Mouse (Mus musculus) forebrain, postnatal 0 days (tissue): ENCODE data around the gene Cdhr5. TPM values are rescaled to one million over a fixed set of nuclear protein-coding genes. Genes with fewer than 3 reads are reported as not detected.

Source experiments
- ATAC-seq: fragments of 200-750 bp; cut with Nextera tagmentation; 2 replicates; pipeline ENCODE4 v1.8.0; 2017; ENCODE audit warnings: mild to moderate bottlenecking, moderate library complexity
- DNase-seq: peaks from one replicate; pipeline ENCODE4 v3.0.0-alpha.2; 2015
- H3K27ac ChIP-seq: fragments of 300-500 bp; sonication (generic); 2 replicates; pipeline ENCODE4 v1.5.1; 2014; ENCODE audit warnings: low read depth, mild to moderate bottlenecking, antibody characterized with exemption, low read length, moderate library complexity, mixed read lengths
- H3K27me3 ChIP-seq: fragments of 300-500 bp; sonication (generic); 2 replicates; pipeline ENCODE4 v1.6.1; 2014; ENCODE audit warnings: mild to moderate bottlenecking, low read length, mixed read lengths; ENCODE audit not compliant: insufficient read depth
- H3K36me3 ChIP-seq: fragments of 300-500 bp; sonication (generic); 2 replicates; pipeline ENCODE4 v1.6.1; 2014; ENCODE audit warnings: mild to moderate bottlenecking, moderate library complexity; ENCODE audit not compliant: insufficient read depth
- H3K4me1 ChIP-seq: fragments of 300-500 bp; sonication (generic); 2 replicates; pipeline ENCODE4 v1.6.1; 2014; ENCODE audit warnings: antibody characterized with exemption; ENCODE audit not compliant: insufficient read depth
- H3K4me2 ChIP-seq: fragments of 300-500 bp; sonication (generic); 2 replicates; pipeline ENCODE4 v1.6.1; 2014; ENCODE audit warnings: low read depth, mild to moderate bottlenecking, moderate library complexity
- H3K4me3 ChIP-seq: fragments of 300-500 bp; sonication (generic); 2 replicates; pipeline ENCODE4 v1.5.1; 2014; ENCODE audit warnings: low read depth, low read length, mixed read lengths
- H3K9ac ChIP-seq: fragments of 300-500 bp; sonication (generic); 2 replicates; pipeline ENCODE4 v1.6.1; 2014; ENCODE audit warnings: mild to moderate bottlenecking
- H3K9me3 ChIP-seq: fragments of 300-500 bp; sonication (generic); 2 replicates; pipeline ENCODE4 v1.6.1; 2016; ENCODE audit warnings: low read length
- CTCF ChIP-seq: sonication (generic); IDR thresholded peaks from 2 replicates; pipeline ENCODE4 v1.5.1; 2016; ENCODE audit warnings: antibody characterized with exemption, control low read depth, low read depth
- WGBS: fragments of 180-500 bp; shearing (Covaris S2); extraction: QIAGEN DNeasy Blood & Tissue Kit; methylation state at CpG from one replicate; pipeline ENCODE4 v1.1.7; 2014; 5-methylcytosine and 5-hydroxymethylcytosine counted together
- polyA plus RNA-seq: library from polyadenylated mRNA; unstranded; fragments of >200 nt; fragmentation: Nextera tagmentation; extraction: Ambion mirVana; gene quantifications from 2 replicates; pipeline ENCODE4 v1.2.1, GENCODE M21; 2015
- total RNA-seq: library from RNA; depleted of rRNA; stranded (reverse); fragments of >200 nt; gene quantifications from 2 replicates; pipeline ENCODE4 v1.2.3, GENCODE M21; 2014

Cdhr5 gene
- total and polyA plus RNA-seq, 2 experiments from 2014 or later = not detected

GRCm38 (mm10) chr7:141231551-141231950 lies 45.0 kb downstream of the Cdhr5 start:
- Histone ChIP-seq H3K27me3 (no peaks in the 10 kb centered on the region), H3K9me3 (no peaks in the 10 kb centered on the region), H3K9ac (no peak overlapping the region), H3K4me1 (peaks cover 12% of the 10 kb centered on the region), H3K27ac (no peak overlapping the region), H3K36me3 (peaks cover 56% of the 10 kb centered on the region), H3K4me2 (no peak overlapping the region), H3K4me3 (no peak overlapping the region)
- ATAC-seq (no peak), DNase-seq (no peak)
- no peak for TF ChIP-seq CTCF
- 92% methylated on average over 9 of the region's 10 CpGs for WGBS

- H3K4me3 ChIP-seq = no peak overlapping the region
- DNase-seq (no peak), ATAC-seq (no peak)
- H3K27ac ChIP-seq = no peak overlapping the region
- no peak for TF ChIP-seq CTCF
- no peak overlapping the region for H3K4me2 ChIP-seq
- H3K9me3 ChIP-seq = no peaks in the 10 kb centered on the region
- peaks cover 12% of the 10 kb centered on the region for H3K4me1 ChIP-seq
- H3K27me3 ChIP-seq = no peaks in the 10 kb centered on the region
- WGBS = 91% methylated on average over 3 of the region's 3 CpGs
- H3K9ac ChIP-seq = no peak overlapping the region
- H3K36me3 ChIP-seq = peaks cover 53% of the 10 kb centered on the region
Observed at GRCm38 (mm10) chr7:141231111-141231510, 45.5 kb downstream of the Cdhr5 start.

- Histone ChIP-seq H3K9ac (no peak overlapping the region), H3K9me3 (no peaks in the 10 kb centered on the region), H3K4me1 (peaks cover 12% of the 10 kb centered on the region), H3K27me3 (no peaks in the 10 kb centered on the region), H3K4me2 (no peak overlapping the region), H3K36me3 (peaks cover 48% of the 10 kb centered on the region), H3K4me3 (no peak overlapping the region), H3K27ac (no peak overlapping the region)
- WGBS = 92% methylated on average over 4 of the region's 4 CpGs
- DNase-seq (no peak), ATAC-seq (no peak)
- no peak for TF ChIP-seq CTCF
Observed at GRCm38 (mm10) chr7:141230570-141230969, 46.0 kb downstream of the Cdhr5 start.

- Histone ChIP-seq H3K27ac (no peak overlapping the region), H3K27me3 (no peaks in the 10 kb centered on the region), H3K4me2 (peak overlapping the region; percentile 62), H3K36me3 (peaks cover 39% of the 10 kb centered on the region), H3K4me1 (peaks cover 12% of the 10 kb centered on the region), H3K4me3 (peak overlapping the region; percentile 95), H3K9ac (peak overlapping the region; percentile 93), H3K9me3 (no peaks in the 10 kb centered on the region)
- 70% methylated on average over 6 of the region's 6 CpGs for WGBS
- no peak for TF ChIP-seq CTCF
- ATAC-seq = no peak
- no peak for DNase-seq
Observed at GRCm38 (mm10) chr7:141229702-141230101, 46.9 kb downstream of the Cdhr5 start.

DNA sequence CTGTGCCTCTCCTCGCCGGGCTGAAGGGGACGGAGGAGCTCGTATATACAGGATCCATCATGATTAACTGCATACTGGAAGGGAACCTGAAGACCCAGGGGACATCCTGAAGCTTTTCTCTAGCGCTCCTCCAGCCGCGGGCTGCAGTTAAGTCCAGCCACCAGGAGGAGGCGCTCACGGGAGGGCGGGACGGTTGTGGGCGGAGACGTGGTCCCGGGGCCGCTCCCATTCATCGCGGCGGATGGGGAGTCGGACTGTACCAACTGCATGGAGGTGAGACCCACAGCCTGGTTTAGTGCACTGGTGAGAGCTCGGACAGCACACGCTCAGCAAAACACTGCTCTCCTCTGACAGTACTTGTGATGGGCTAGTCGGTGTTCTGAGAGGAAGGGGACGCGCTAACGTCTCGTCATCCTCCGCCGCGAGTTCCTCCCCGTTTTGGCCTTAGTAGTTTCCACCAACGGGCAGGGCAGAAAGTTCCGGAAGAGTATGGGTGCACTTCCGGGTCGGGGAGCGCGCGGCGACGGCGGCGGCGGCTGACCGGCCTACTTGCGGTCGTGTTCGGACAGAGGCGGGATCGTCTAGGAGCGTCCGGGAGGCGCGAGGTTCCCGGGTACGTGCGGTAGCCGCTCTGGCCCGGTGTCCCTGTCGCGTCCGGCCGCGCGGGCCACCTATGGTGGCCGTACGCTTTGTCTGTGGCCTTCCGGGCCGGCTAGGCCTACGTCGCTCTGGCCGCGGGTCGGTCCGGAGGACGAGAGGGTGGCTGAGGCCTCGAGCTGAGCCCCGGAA lies 48.1 kb downstream of the Cdhr5 start, which contains the start of gene Phrf1:
Gene Phrf1, plus strand, starts transcription at position 506 of the 789 bp plus-strand sequence.
- TF ChIP-seq CTCF = peak; percentile 99
- ATAC-seq (peak; percentile 95), DNase-seq (peak; percentile 97)
- Histone ChIP-seq H3K4me2 (peak within 1 kb of the TSS; percentile 62), H3K36me3 (peaks cover 28% of the 10 kb centered on the region), H3K9ac (peak within 1 kb of the TSS; percentile 93), H3K9me3 (no peaks in the 10 kb centered on the region), H3K4me1 (peaks cover 12% of the 10 kb centered on the region), H3K4me3 (peak within 1 kb of the TSS; percentile 95), H3K27ac (peak within 1 kb of the TSS; percentile 97), H3K27me3 (no peaks in the 10 kb centered on the region)
- WGBS = under 1% methylated on average over 76 of the region's 76 CpGs

- no peak for TF ChIP-seq CTCF
- no peak overlapping the region for H3K27ac ChIP-seq
- H3K4me1 ChIP-seq = peaks cover 12% of the 10 kb centered on the region
- H3K27me3 ChIP-seq = no peaks in the 10 kb centered on the region
- H3K4me3 ChIP-seq = no peak overlapping the region
- H3K36me3 ChIP-seq = peaks cover 21% of the 10 kb centered on the region
- 71% methylated on average over 4 of the region's 4 CpGs for WGBS
- H3K4me2 ChIP-seq = peak overlapping the region; percentile 62
- DNase-seq (no peak), ATAC-seq (no peak)
- no peak overlapping the region for H3K9ac ChIP-seq
- H3K9me3 ChIP-seq = no peaks in the 10 kb centered on the region
Observed at GRCm38 (mm10) chr7:141227796-141228195, 48.8 kb downstream of the Cdhr5 start.

DNA sequence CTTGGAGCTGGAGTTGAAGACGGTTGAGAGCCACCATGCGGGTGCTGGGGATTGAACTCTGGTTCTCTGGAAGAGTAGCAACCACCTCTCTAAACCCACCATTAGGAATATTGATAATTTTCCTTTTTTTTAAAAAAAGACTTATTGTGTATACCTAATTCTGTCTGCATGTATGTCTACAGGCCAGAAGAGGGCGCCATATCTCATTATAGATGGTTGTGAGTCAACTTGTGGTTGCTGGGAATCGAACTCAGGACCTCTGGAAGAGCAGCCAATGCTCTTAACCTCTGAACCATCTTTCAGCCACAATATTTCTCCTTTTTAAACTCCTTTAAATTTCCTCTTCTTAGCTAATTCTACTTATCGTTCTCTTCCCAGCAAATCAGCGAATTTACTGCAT lies 50.1 kb downstream of the Cdhr5 start:
- WGBS = 83% methylated on average over 6 of the region's 6 CpGs

More for the DNA sequence above, 50.1 kb downstream of the Cdhr5 start:
- no peaks in the 10 kb centered on the region for H3K9me3 ChIP-seq
- no peak overlapping the region for H3K9ac ChIP-seq
- TF ChIP-seq CTCF = peak; percentile 9; the same call in 1 of the 2 replicates
- no peak overlapping the region for H3K27ac ChIP-seq
- peaks cover 8% of the 10 kb centered on the region for H3K36me3 ChIP-seq
- no peak for DNase-seq
- no peaks in the 10 kb centered on the region for H3K27me3 ChIP-seq
- no peak overlapping the region for H3K4me3 ChIP-seq
- peaks cover 17% of the 10 kb centered on the region for H3K4me1 ChIP-seq
- no peak for ATAC-seq
- no peak overlapping the region for H3K4me2 ChIP-seq
